Mouse (Mus musculus) liver, embryonic 11.5 days (tissue): ENCODE results near the gene Gm9803. TPM values are rescaled to one million over a fixed set of nuclear protein-coding genes. Genes with fewer than 3 reads are reported as not detected.

Experiments
- ATAC-seq: fragments of 200-750 bp; cut with Nextera tagmentation; replicated peaks from 2 replicates; pipeline ENCODE4 v1.8.0; 2017; ENCODE audit warnings: moderate number of reproducible peaks, mild to moderate bottlenecking, moderate TSS enrichment, moderate library complexity; ENCODE audit not compliant: low FRiP score
- DNase-seq: peaks from one replicate; pipeline ENCODE4 v3.0.0-alpha.2; 2017; ENCODE audit warnings: low spot score
- H3K27ac ChIP-seq: fragments of 300-500 bp; sonication (generic); 2 replicates; pipeline ENCODE4 v1.5.1; 2014; ENCODE audit warnings: mild to moderate bottlenecking, low read depth, low read length, control low read depth
- H3K27me3 ChIP-seq: fragments of 300-500 bp; sonication (generic); replicated peaks from 2 replicates; pipeline ENCODE4 v1.6.1; 2014; ENCODE audit warnings: low read length, mixed read lengths; ENCODE audit not compliant: control insufficient read depth, insufficient read depth
- H3K36me3 ChIP-seq: fragments of 300-500 bp; sonication (generic); 2 replicates; pipeline ENCODE4 v1.6.1; 2014; ENCODE audit warnings: mild to moderate bottlenecking, low read length, moderate library complexity, mixed read lengths; ENCODE audit not compliant: control insufficient read depth, insufficient read depth
- H3K4me1 ChIP-seq: fragments of 300-500 bp; sonication (generic); replicated peaks from 2 replicates; pipeline ENCODE4 v1.6.1; 2014; ENCODE audit warnings: low read length, mixed read lengths; ENCODE audit not compliant: control insufficient read depth, insufficient read depth
- H3K4me2 ChIP-seq: fragments of 300-500 bp; sonication (generic); 2 replicates; pipeline ENCODE4 v1.6.1; 2014; ENCODE audit warnings: mild to moderate bottlenecking, control low read depth, moderate library complexity
- H3K4me3 ChIP-seq: fragments of 300-500 bp; sonication (generic); 2 replicates; pipeline ENCODE4 v1.5.1; 2014; ENCODE audit warnings: low read depth, low read length, control low read depth
- H3K9ac ChIP-seq: fragments of 300-500 bp; sonication (generic); 2 replicates; pipeline ENCODE4 v1.6.1; 2014; ENCODE audit warnings: low read depth, low read length, control low read depth
- H3K9me3 ChIP-seq: fragments of 300-500 bp; sonication (generic); 2 replicates; pipeline ENCODE4 v1.6.1; 2016; ENCODE audit warnings: low read length, inconsistent platforms, mixed read lengths; ENCODE audit not compliant: control insufficient read depth
- WGBS: fragments of 180-500 bp; shearing (Covaris S2); extraction: QIAGEN DNeasy Blood & Tissue Kit; methylation state at CpG from one replicate; pipeline ENCODE4 v1.1.7; 2014; 5-methylcytosine and 5-hydroxymethylcytosine counted together
- polyA plus RNA-seq: library from polyadenylated mRNA; unstranded; fragments of >200 nt; fragmentation: Nextera tagmentation; extraction: Ambion mirVana; gene quantifications from 2 replicates; pipeline ENCODE4 v1.2.1, GENCODE M21; 2014

The Gm9803 gene
- polyA plus RNA-seq, 1 experiment from 2014 or later = 11.6 TPM

- WGBS = 35% methylated on average over 3 of the region's 3 CpGs
- Histone ChIP-seq H3K4me3 (no peak overlapping the region), H3K36me3 (no peaks in the 10 kb centered on the region), H3K27me3 (no peaks in the 10 kb centered on the region), H3K9ac (no peak overlapping the region), H3K4me1 (no peaks in the 10 kb centered on the region), H3K27ac (no peak overlapping the region), H3K4me2 (no peak overlapping the region), H3K9me3 (no peaks in the 10 kb centered on the region)
- DNase-seq (no peak), ATAC-seq (no peak)
Observed at GRCm38 (mm10) chr10:43550923-43551322, 27.0 kb downstream of the Gm9803 start.

GRCm38 (mm10) chr10:43551388-43551787 lies 27.5 kb downstream of the Gm9803 start:
- no peak for ATAC-seq
- DNase-seq = no peak
- no peaks in the 10 kb centered on the region for H3K36me3 ChIP-seq
- 33% methylated on average over 3 of the region's 3 CpGs for WGBS
- no peak overlapping the region for H3K4me3 ChIP-seq
- no peaks in the 10 kb centered on the region for H3K27me3 ChIP-seq
- no peaks in the 10 kb centered on the region for H3K9me3 ChIP-seq
- H3K9ac ChIP-seq = no peak overlapping the region
- no peaks in the 10 kb centered on the region for H3K4me1 ChIP-seq
- H3K4me2 ChIP-seq = no peak overlapping the region
- H3K27ac ChIP-seq = no peak overlapping the region

DNA sequence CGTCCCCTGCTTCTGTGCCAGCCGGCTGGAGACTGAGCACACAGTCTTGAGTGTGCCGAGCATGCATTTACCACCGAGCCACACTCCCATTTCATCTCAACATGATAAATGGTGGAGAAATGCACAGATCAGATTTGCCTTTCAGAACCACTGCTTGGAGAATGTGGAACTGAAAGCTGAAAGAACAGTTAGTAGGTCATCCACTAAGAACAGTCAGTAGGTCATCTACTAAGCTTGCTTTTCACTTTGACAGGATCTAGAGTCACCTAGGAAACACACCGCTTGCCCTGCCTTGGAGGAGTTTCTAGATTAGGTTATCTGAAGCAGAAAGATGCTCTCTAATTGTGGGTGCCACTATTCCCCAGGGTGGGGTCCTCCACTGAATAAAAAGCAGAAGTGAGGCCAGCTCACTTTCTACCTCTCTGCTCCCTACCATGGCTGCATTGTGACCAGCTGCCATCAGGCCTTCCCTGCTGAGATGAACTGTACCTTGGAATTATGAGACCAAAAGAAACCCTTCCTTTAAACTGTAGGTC lies 33.8 kb downstream of the Gm9803 start:
- DNase-seq = no peak
- no peak overlapping the region for H3K27ac ChIP-seq
- no peaks in the 10 kb centered on the region for H3K27me3 ChIP-seq
- H3K4me3 ChIP-seq = no peak overlapping the region
- no peaks in the 10 kb centered on the region for H3K36me3 ChIP-seq
- no peak for ATAC-seq
- WGBS = 78% methylated on average over 5 of the region's 5 CpGs
- H3K4me2 ChIP-seq = no peak overlapping the region
- H3K9ac ChIP-seq = no peak overlapping the region
- H3K9me3 ChIP-seq = no peaks in the 10 kb centered on the region
- H3K4me1 ChIP-seq = no peaks in the 10 kb centered on the region

DNA sequence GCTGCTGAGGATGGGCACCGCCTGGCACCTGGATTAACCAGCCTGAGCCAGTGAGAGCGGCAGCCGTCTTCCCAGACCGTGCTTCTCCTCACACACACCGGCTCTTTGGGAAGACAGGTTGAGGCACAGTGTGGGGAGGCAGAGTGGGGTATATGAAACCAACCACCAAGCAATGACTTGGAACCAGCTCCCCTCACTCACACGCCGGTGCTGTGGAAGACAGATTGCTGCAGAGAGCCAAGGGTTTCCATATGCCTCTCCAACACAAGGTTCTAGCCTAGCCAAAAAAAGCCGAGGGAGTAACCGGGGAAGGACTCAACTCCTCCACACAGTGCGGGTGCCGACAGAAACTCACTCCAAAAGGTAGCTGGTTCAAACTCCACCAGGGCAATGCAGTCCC lies 35.4 kb downstream of the Gm9803 start:
- Histone ChIP-seq H3K4me3 (no peak overlapping the region), H3K27me3 (no peaks in the 10 kb centered on the region), H3K9me3 (no peaks in the 10 kb centered on the region), H3K4me1 (no peaks in the 10 kb centered on the region), H3K36me3 (no peaks in the 10 kb centered on the region), H3K9ac (no peak overlapping the region), H3K4me2 (no peak overlapping the region), H3K27ac (no peak overlapping the region)
- DNase-seq (no peak), ATAC-seq (no peak)
- WGBS = 70% methylated on average over 11 of the region's 11 CpGs

- Histone ChIP-seq H3K9ac (no peak overlapping the region), H3K4me3 (no peak overlapping the region), H3K4me1 (no peaks in the 10 kb centered on the region), H3K27me3 (no peaks in the 10 kb centered on the region), H3K27ac (no peak overlapping the region), H3K4me2 (no peak overlapping the region), H3K36me3 (no peaks in the 10 kb centered on the region), H3K9me3 (no peaks in the 10 kb centered on the region)
- ATAC-seq (no peak), DNase-seq (no peak)
- 32% methylated on average over 2 of the region's 2 CpGs for WGBS
Observed at GRCm38 (mm10) chr10:43560765-43561164, 36.9 kb downstream of the Gm9803 start.

DNA sequence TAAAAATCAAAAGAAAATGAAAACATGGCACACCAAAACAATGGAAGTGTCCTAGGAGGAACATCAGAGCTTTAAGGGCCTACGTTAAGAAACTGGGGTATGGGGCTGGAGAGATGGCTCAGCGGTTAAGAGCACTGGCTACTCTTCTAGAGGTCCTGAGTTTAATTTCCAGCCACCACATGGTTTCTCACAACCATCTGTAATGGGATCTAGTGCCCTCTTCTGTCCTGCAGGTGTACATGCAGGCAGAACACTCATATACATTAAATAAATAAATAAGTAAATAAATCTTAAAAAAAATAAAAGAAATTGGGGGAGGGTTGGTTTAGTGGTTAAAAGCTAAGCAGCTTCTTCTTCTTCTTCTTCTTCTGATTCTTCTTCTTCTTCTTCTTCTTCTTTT lies 37.4 kb downstream of the Gm9803 start:
- no peak for ATAC-seq
- Histone ChIP-seq H3K27ac (no peak overlapping the region), H3K4me1 (no peaks in the 10 kb centered on the region), H3K9me3 (no peaks in the 10 kb centered on the region), H3K36me3 (no peaks in the 10 kb centered on the region), H3K4me2 (no peak overlapping the region), H3K27me3 (no peaks in the 10 kb centered on the region), H3K9ac (no peak overlapping the region), H3K4me3 (no peak overlapping the region)
- WGBS = 85% methylated on average over 2 of the region's 2 CpGs
- DNase-seq = no peak

Other genes starting within 250 kb of the Gm9803 start
- 7.2 TPM in 2 replicates for gene Bend3, start 45.3 kb upstream of the Gm9803 start, polyA plus RNA-seq
- 79.5 and 80.7 TPM in 2 replicates for gene 1700021F05Rik, start 16.9 kb downstream of the Gm9803 start, polyA plus RNA-seq
- gene Cd24a, start 54.2 kb downstream of the Gm9803 start, polyA plus RNA-seq = 420 and 459 TPM in 2 replicates